Mouse (Mus musculus): ENCODE data around the gene Angptl8.

DNA sequence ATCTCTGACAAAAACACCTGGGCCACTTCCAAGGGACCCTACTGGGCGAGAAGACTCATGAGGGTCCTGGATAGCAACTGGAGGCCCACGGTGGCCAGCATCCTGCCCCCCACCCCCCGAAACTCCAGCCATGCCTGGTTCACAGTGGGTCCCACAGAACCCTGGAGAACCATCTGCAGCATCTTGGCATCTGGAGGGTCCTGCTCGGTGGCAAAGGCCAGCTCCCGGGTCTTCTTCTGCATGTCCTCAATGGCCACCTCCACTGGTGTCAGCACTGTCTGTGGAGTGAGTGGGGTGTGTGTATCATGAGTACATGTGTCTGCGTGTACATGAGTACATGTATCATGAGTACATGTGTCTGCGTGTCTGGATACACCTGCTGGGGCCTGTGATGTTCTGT lies 33.7 kb upstream of the Angptl8 start:
- TF ChIP-seq POLR2A (IDR thresholded peaks at IDR 0.05; ENCODE audit: borderline replicate concordance, extremely low read depth, insufficient read depth, insufficient read length, poor library complexity, severe bottlenecking), result no peak
- TF ChIP-seq CTCF (IDR thresholded peaks at IDR 0.05; ENCODE audit: borderline replicate concordance, extremely low read depth, insufficient read depth, insufficient read length), result no peak

All from brain, embryonic 14.5 days (tissue).